Mouse (Mus musculus): ENCODE data around the gene Nfix.

The Nfix gene

GRCm38 (mm10) chr8:84668081-84668480, 132.1 kb downstream of the Nfix start:
- DNase-seq (ENCODE audit: low spot score in 2 of 2): no peak

GRCm38 (mm10) chr8:84665385-84665893, 134.7 kb downstream of the Nfix start:
- DNase-seq (ENCODE audit: low spot score in 2 of 2): no peak

- DNase-seq (ENCODE audit: low spot score in 2 of 2): peak; percentile 82 to 83
These were observed 135.4 kb downstream of the Nfix start for GRCm38 (mm10) chr8:84664566-84665384.

GRCm38 (mm10) chr8:84663483-84664327, 136.4 kb downstream of the Nfix start:
- peak; percentile 98 to 99 for DNase-seq (ENCODE audit: low spot score in 2 of 2)

- DNase-seq (ENCODE audit: low spot score in 2 of 2): peak; percentile 97 to 98
These were observed 137.5 kb downstream of the Nfix start, which contains the start of gene Ier2 for GRCm38 (mm10) chr8:84662581-84663065. Gene Ier2, minus strand, starts transcription at chr8:84662852.

GRCm38 (mm10) chr8:84661961-84662571, 138.1 kb downstream of the Nfix start:
- no peak for DNase-seq (ENCODE audit: low spot score in 2 of 2)

- DNase-seq (ENCODE audit: low spot score in 2 of 2): peak; percentile 94 to 96
These were observed 138.7 kb downstream of the Nfix start for GRCm38 (mm10) chr8:84661458-84661871.

- peak; percentile 53 to 55 for DNase-seq (ENCODE audit: low spot score in 2 of 2)
These were observed 139.2 kb downstream of the Nfix start for GRCm38 (mm10) chr8:84660819-84661457.

- DNase-seq (ENCODE audit: low spot score in 2 of 2): peak; percentile 82 to 90
These were observed 140.0 kb downstream of the Nfix start for GRCm38 (mm10) chr8:84659936-84660818.

GRCm38 (mm10) chr8:84658951-84659350, 141.2 kb downstream of the Nfix start:
- DNase-seq (ENCODE audit: low spot score in 2 of 2): no peak

GRCm38 (mm10) chr8:84657680-84658079, 142.5 kb downstream of the Nfix start:
- DNase-seq (ENCODE audit: low spot score in 2 of 2): no peak

GRCm38 (mm10) chr8:84657203-84657602, 142.9 kb downstream of the Nfix start:
- no peak for DNase-seq (ENCODE audit: low spot score in 2 of 2)

- DNase-seq (ENCODE audit: low spot score in 2 of 2): peak; percentile 88 to 94
These were observed 143.5 kb downstream of the Nfix start for GRCm38 (mm10) chr8:84656641-84657126.

- no peak for DNase-seq (ENCODE audit: low spot score in 2 of 2)
These were observed 144.0 kb downstream of the Nfix start for GRCm38 (mm10) chr8:84656191-84656525.

GRCm38 (mm10) chr8:84655336-84656190, 144.6 kb downstream of the Nfix start:
- DNase-seq (ENCODE audit: low spot score in 2 of 2): no peak

GRCm38 (mm10) chr8:84654597-84654996, 145.5 kb downstream of the Nfix start:
- DNase-seq (ENCODE audit: low spot score in 2 of 2): no peak

GRCm38 (mm10) chr8:84653092-84653631, 147.0 kb downstream of the Nfix start:
- no peak for DNase-seq (ENCODE audit: low spot score in 2 of 2)

GRCm38 (mm10) chr8:84650213-84650612, 149.9 kb downstream of the Nfix start:
- DNase-seq (ENCODE audit: low spot score in 2 of 2): no peak
